In the genomic region with DNA sequence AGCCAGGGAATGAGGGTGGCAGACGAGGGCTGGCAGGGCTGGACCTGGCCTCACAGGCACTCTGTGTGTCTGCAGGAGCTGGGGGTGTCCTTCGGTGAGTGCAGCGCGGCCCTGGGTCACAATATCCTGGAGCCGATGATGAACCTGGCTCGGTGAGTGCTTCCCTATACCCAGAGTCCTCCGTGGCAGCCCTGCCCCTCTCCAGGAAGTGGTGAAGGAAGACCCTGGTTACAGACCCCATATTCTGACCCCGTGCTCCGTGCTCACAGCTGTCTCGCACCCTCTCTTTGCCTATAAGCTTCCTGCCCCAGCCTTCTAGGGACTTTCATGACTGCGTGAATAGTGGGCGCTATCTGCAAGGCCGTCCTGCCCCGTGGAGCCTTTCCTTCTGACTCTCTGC, we compare ENCODE assay signal across 26 mouse cellular contexts. TPM values are rescaled to one million over a fixed set of nuclear protein-coding genes. Genes with fewer than 3 reads are reported as not detected.
DNase-seq lines count a peak whose midpoint lies in the region; ATAC-seq and TF ChIP-seq lines count a peak whose summit lies in the region.
"Had no signal": no experiment of that assay in that cellular context is flagged by ENCODE, and none has a peak within 500 bp of the region (broad histone marks: within the 10 kb centered on the region; RNA-seq: fewer than 3 reads in every experiment).

No protein-coding gene starts in this region.

- peaks cover 68% of the 10 kb centered on the region for H3K4me1 ChIP-seq in megakaryocyte, embryonic 14.5 days
- peaks cover 75% of the 10 kb centered on the region for H3K4me1 ChIP-seq in thymus, adult 2 months (replicated peaks; ENCODE audit: control insufficient read depth, insufficient read depth, low read length)

- peaks cover 21% of the 10 kb centered on the region for H3K27me3 ChIP-seq in megakaryocyte, embryonic 14.5 days (replicated peaks)
- H3K27me3 ChIP-seq in thymus, adult 2 months (ENCODE audit: control insufficient read depth, insufficient read depth, low read length), result no peaks in the 10 kb centered on the region
- H3K27me3 ChIP-seq: forebrain, embryonic 13.5 days; heart, embryonic 12.5 days; heart, embryonic 15.5 days had no signal

- no peak for DNase-seq in thymus, adult 2 months
- no peak for DNase-seq in thymus, postnatal 10 days (ENCODE audit: low spot score in 2 of 2)
- DNase-seq in thymus, postnatal 14 days, result peak; percentile 46
- DNase-seq in thymus, postnatal 4 days, result peak; percentile 51
- no peak for DNase-seq in adrenal gland, adult 8-10 months
- DNase-seq: adrenal gland, postnatal 10 days; cerebellum, adult 18-20 months; cerebellum, adult 9-10 months; cerebellum, postnatal 14 days; gastrocnemius, postnatal 25 days; heart, adult 2 months; heart, postnatal 14 days; heart, postnatal 4 days had no signal

- peak overlapping the region; percentile 53 for H3K4me3 ChIP-seq in megakaryocyte, embryonic 14.5 days (replicated peaks)
- no peak overlapping the region for H3K4me3 ChIP-seq in thymus, adult 2 months (ENCODE audit: control insufficient read depth, insufficient read depth, low read length)
- H3K4me3 ChIP-seq: forebrain, embryonic 10.5 days; forebrain, embryonic 13.5 days; heart, adult 2 months; heart, embryonic 12.5 days; heart, embryonic 15.5 days had no signal

- peaks cover 7% of the 10 kb centered on the region for H3K9me3 ChIP-seq in megakaryocyte, embryonic 14.5 days
- H3K9me3 ChIP-seq: forebrain, embryonic 13.5 days; heart, embryonic 15.5 days had no signal

- H3K27ac ChIP-seq in thymus, adult 2 months (ENCODE audit: control insufficient read depth, insufficient read depth, low read length), result peak overlapping the region; percentile 63
- H3K27ac ChIP-seq: forebrain, embryonic 10.5 days; forebrain, embryonic 13.5 days; heart, adult 2 months; heart, embryonic 15.5 days; hindbrain, embryonic 14.5 days; hindbrain, postnatal 0 days had no signal

- ATAC-seq in megakaryocyte, adult 5-6 weeks (ENCODE audit: poor library complexity, severe bottlenecking), result no peak
- ATAC-seq: activated CD4-positive, CD25-positive, alpha-beta regulatory T cell, adult 4 months; CD4-positive, CD25-positive, alpha-beta regulatory T cell, adult 4 months; forebrain, embryonic 13.5 days; forebrain, embryonic 16.5 days; hindbrain, postnatal 0 days; inflammation-experienced regulatory T-cells, adult 6 months had no signal

- no peak for TF ChIP-seq CTCF in thymus, adult 2 months (IDR thresholded peaks at IDR 0.05; ENCODE audit: borderline replicate concordance, control insufficient read depth, extremely low read depth, insufficient read depth, low read length, poor library complexity)

- TF ChIP-seq POLR2A in thymus, adult 2 months (IDR thresholded peaks at IDR 0.05; ENCODE audit: control insufficient read depth, extremely low read depth, insufficient read depth, low read length, poor library complexity), result no peak

- 15% methylated on average over 14 of the region's 14 CpGs for WGBS in thymus, adult 2 months

- peaks cover 7% of the 10 kb centered on the region for H3K36me3 ChIP-seq in megakaryocyte, embryonic 14.5 days (replicated peaks; ENCODE audit: low read length)
- H3K36me3 ChIP-seq in thymus, adult 2 months (ENCODE audit: control insufficient read depth, insufficient read depth, low read length), result no peaks in the 10 kb centered on the region
- H3K36me3 ChIP-seq: forebrain, embryonic 10.5 days; heart, embryonic 12.5 days; heart, embryonic 15.5 days had no signal

RNA-seq across cellular contexts. Expression of a gene that starts 33.3 kb away (rescaled TPM):
- 3.4 and 22.3 TPM in 2 replicates for polyA plus RNA-seq in megakaryocyte, embryonic 14.5 days (2012; ENCODE audit: insufficient read depth, low replicate concordance)
- total RNA-seq in megakaryocyte, adult 5-6 weeks (2015), result 52.2 and 62.4 TPM in 2 replicates
- total RNA-seq in megakaryocyte, adult 5-6 weeks (2017), result 104 and 105 TPM in 2 replicates
- 8.3 and 8.9 TPM in 2 replicates for polyA plus RNA-seq in thymus, adult 2 months (2012; rRNA removed)
- total RNA-seq in adrenal gland, adult 8-10 months (2022), result under 1 TPM; 0.15 to 0.87 (median 0.39) TPM
- polyA plus RNA-seq: activated CD4-positive, CD25-positive, alpha-beta regulatory T cell, adult 4 months; CD4-positive, CD25-positive, alpha-beta regulatory T cell, adult 4 months; forebrain, embryonic 13.5 days; forebrain, embryonic 16.5 days; hindbrain, embryonic 11.5 days; hindbrain, embryonic 14.5 days; inflammation-experienced regulatory T-cells, adult 6 months had no signal

RNA-seq across cellular contexts. Expression of a gene that starts 56.5 kb away (rescaled TPM):
- polyA plus RNA-seq in megakaryocyte, embryonic 14.5 days (2012; ENCODE audit: insufficient read depth, low replicate concordance), result 228 and 253 TPM in 2 replicates
- total RNA-seq in megakaryocyte, adult 5-6 weeks (2015), result 19.9 and 22.6 TPM in 2 replicates
- 3.7 and 5.8 TPM in 2 replicates for total RNA-seq in megakaryocyte, adult 5-6 weeks (2017)
- polyA plus RNA-seq in thymus, adult 2 months (2012; rRNA removed), result 28.4 and 31.1 TPM in 2 replicates
- total RNA-seq in adrenal gland, adult 8-10 months (2022), result 10 to 100 TPM; 17.3 to 29.4 (median 24.6) TPM

Comparison
In these comparisons a context has a peak if more than half of its experiments do, and no peak if none do; other contexts are left out.
1. DNase-seq: peak in thymus, postnatal 14 days (single experiment) and thymus, postnatal 4 days (single experiment); none in thymus, adult 2 months (single experiment), thymus, postnatal 10 days (0 of 2) and adrenal gland, adult 8-10 months (single experiment).
2. RNA of a gene that starts 33.3 kb away (total RNA-seq): 52.2 to 105 TPM in megakaryocyte, adult 5-6 weeks; 0.15 to 0.87 TPM in adrenal gland, adult 8-10 months; every median in the first group is over 10 times any median in the second.